Mouse (Mus musculus): ENCODE measurements at regions not wholly inside any gene's neighbourhood (a gene's known extent, or its start where the extent isn't known, plus 50 kb on each side); places are given as distances from the start of the nearest gene placed in this dataset.
"Not testable (repeated sequence)": the region's sequence is repeated elsewhere in the genome, so short reads cannot be mapped to it uniquely, and the experiment has no call there.

DNA sequence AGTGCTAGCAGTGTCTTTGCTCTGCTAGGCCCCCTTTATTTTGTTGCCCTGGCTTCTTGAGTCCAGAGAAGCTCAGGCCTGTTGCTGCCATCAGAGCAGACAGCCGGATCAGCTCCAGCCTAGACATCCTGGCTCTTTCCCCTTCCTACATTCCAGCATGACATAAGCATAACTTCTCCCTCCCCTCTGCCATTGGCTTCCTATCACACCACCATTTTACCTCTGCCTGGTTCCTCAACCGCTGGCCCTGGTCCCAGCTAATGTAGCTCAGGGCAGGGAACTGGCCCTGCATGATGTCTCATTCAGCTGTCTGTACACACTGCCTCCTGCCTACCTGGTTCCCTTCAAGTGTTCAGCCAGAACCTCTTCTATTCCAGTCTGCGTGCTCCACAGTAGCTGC is 146.5 kb downstream of the Tmem121 start:
- DNase-seq (ENCODE audit: low spot score), result no peak

DNA sequence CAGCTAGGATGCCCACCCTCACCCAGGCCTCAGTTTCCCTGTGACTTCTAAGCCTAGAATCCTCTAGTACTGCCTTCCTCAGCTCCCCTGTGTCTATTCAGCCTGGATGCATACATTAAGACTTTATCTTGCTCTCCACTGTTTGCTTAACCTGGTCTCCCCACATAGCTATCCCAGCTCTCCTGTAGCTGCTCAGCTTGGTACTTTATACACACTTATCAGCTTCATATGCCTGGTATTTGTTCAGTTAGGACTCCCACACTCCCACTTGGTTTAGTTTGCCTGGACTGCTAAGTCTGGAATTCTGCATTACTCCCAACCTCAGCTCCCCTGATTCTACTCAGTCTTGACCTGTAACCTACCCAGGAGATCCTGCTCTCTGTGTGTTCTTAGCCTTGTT is 147.7 kb downstream of the Tmem121 start:
- DNase-seq (ENCODE audit: low spot score), result no peak

GRCm38 (mm10) chr12:113333853-113334252 is 148.1 kb downstream of the Tmem121 start:
- DNase-seq (ENCODE audit: low spot score), result not testable (repeated sequence)

DNA sequence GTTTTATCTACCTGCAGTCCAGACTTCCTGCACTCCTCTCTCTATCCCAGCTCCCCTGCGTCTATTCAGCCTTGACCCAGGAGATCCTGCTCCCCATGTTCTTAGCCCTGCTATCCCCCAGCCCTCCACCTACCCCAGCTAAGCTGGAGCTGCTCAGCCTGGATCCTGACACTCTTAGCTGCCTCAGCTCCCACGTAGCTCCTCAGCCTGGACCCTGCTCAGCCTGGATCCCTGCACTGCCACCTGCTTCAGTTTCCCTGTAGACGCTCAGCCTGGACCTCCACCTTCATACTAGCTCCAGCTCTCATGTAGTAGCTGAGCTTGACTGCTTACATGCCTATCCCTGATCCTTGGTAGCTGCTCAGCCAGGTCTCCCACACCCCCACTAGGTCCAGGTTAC is 151.5 kb downstream of the Tmem121 start:
- DNase-seq (ENCODE audit: low spot score), result no peak

- DNase-seq (ENCODE audit: low spot score), result no peak
Observed at GRCm38 (mm10) chr12:113338891-113339290, 150.4 kb upstream of the Adam6b start.

GRCm38 (mm10) chr12:113341046-113341445 is 148.3 kb upstream of the Adam6b start:
- no peak for DNase-seq (ENCODE audit: low spot score)

DNA sequence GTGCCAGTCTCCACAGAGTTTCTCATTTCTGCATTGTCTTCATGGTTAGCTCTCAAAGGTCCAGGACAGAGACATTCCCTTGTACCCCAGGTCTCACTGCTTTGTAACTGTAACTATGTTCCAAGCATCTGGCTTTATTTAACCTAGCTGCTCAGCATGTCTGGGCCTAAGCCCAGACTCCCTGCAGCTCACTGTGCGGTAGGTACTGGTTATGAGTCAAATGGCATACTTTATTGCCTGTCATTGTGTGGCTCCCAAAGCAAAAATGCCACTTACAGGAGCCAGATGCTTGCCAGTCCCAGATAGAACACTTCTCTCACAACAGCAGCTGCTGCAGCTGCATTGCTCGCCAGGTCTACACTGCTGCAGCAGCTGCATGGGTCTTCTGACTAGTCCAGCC is 134.2 kb upstream of the Adam6b start:
- DNase-seq (ENCODE audit: low spot score), result no peak

GRCm38 (mm10) chr12:113358077-113358476 is 131.2 kb upstream of the Adam6b start:
- DNase-seq (ENCODE audit: low spot score), result no peak

GRCm38 (mm10) chr12:113360032-113360431 is 129.3 kb upstream of the Adam6b start:
- DNase-seq (ENCODE audit: low spot score), result no peak

- DNase-seq (ENCODE audit: low spot score), result no peak
Observed at GRCm38 (mm10) chr12:113362409-113363038, 126.8 kb upstream of the Adam6b start.

GRCm38 (mm10) chr12:113364023-113364422 is 125.3 kb upstream of the Adam6b start:
- DNase-seq (ENCODE audit: low spot score), result no peak

DNA sequence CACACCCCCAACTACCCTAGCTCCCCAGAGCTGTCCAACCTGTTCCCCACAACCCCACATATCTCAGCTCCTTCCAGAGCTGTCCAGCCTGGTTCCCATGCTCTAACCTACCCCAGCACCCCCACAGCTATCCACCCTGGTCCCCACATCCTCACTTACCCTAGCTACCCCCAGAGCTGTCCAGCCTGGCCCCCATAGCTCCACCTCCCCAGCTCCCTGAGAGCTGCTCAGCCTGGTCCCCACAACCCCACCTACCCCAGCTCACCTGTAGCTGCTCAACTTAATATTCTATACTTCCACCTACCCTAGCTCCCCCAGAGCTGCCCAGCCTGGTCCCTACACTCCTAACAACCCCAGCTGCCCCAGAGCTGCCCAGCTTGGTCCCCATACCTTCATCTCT is 124.9 kb upstream of the Adam6b start:
- DNase-seq (ENCODE audit: low spot score), result no peak

DNA sequence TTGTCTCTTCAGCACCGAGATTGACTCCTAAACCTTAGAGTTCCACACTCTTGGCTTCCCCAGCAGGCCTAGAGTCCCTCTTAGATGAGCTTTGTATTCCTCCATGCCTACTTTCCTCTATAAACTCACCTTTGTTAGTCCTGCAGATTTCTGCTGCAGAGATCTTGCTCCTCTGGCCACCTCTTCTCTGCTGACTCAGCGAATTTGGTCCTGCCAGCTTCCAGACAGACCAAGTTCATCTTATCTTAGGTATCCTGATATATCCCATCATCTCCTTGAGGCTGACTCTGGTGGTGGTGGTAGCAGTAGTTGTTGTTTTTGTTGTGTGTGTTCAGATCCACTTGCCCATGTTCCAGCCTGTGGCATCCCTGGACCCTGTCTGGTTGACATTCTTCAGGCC is 123.5 kb upstream of the Adam6b start:
- no peak for DNase-seq (ENCODE audit: low spot score)

- DNase-seq (ENCODE audit: low spot score), result no peak
Observed at GRCm38 (mm10) chr12:113366394-113366793, 122.9 kb upstream of the Adam6b start.

DNA sequence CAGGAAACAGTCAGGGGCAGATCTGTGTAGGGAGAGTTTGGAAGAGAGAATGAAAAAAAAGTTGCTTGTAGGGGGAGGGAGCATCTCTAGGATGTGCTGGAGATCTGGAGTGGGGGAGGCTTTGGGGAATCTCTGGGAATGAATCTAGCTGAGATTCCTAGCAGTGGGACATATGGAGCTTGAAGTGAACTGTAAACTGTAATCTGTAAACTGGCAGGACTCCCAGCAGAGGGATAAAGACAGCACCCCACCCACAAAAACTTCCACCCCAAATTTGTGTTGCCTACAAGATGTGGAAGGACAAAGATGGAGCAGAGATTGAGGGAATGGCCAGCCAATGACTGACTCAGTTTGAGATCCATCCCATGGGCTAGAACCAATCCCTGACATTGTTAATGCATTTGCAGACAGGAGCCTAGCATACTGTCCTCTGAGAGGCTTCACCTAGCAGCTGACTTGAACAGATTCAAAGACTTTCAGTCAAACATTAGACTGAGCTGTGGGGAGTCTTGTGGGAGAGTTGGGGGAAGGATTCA is 87.7 kb upstream of the Adam6b start:
- no peak for DNase-seq (ENCODE audit: low spot score)

- DNase-seq (ENCODE audit: low spot score), result no peak
Observed at GRCm38 (mm10) chr12:113402823-113403222, 86.5 kb upstream of the Adam6b start.

GRCm38 (mm10) chr12:113411113-113411512 is 78.2 kb upstream of the Adam6b start:
- no peak for DNase-seq (ENCODE audit: low spot score)

- DNase-seq (ENCODE audit: low spot score), result no peak
Observed at GRCm38 (mm10) chr12:113413996-113414395, 75.3 kb upstream of the Adam6b start.

GRCm38 (mm10) chr12:113417521-113417920 is 71.8 kb upstream of the Adam6b start:
- DNase-seq (ENCODE audit: low spot score), result no peak

DNA sequence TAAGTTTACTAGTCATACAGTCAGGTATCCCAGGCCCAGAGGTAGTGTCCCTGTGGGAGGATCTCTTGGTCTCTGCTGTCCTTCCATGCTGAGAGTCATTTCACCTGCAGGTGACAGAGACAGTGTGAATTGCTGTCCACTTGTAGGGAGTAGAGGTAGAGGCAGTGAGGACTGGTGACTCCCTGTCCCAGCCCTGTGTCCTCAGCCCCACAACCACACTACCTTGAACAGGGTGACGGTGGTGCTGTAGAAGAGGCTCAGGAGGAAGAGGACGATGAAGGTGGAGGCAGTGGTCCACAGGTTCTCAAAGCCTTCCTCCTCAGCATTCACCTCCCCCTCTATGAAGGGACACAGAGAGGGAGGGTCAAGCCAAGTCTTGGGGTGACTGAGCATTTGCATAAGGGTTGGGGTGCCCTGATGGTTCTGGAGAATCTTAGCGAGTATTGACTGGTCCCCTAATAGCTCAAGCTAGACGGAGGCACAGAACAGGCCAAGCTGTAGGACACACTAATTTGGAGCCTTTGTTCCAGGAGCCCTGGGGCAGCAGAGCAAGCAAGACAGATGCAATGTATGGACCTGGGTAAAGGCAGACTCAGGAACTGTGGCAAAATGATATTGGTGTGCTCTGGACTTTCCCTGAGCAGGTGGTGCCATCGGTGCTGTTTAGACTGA is 70.4 kb upstream of the Adam6b start:
- DNase-seq (ENCODE audit: low spot score), result no peak

DNA sequence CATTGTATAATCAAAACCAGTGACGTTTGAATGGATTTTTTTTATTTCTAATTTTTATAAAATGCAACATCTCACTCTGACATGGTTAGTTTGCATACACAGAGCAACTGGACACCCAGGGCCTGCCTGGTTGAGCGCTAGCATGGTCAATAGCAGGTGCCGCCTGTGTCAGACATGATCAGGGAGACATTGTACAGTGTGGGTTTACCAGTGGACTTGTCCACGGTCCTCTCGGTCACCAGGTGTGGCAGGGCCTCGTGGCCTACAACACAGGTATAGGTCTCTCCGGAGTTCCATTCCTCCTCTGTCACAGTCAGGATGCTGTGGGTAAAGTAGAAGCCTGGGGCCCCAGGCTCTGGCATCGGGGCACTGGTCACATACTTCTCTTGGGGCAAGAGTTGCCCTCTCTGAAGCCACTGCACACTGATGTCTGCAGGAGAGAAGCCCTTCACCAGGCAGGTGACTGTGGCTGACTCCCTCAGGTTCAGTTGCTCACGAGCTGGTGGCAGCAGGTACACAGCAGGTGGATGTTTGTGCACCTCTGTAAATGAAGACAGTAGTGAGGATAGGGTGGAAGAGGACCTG is 68.5 kb upstream of the Adam6b start:
- no peak for DNase-seq (ENCODE audit: low spot score)

- no peak for DNase-seq (ENCODE audit: low spot score)
Observed at GRCm38 (mm10) chr12:113421716-113422595, 67.4 kb upstream of the Adam6b start.
